Mouse (Mus musculus) ES-E14 (cell line): Measurements from ENCODE around the gene Gm39115. TPM values are rescaled to one million over a fixed set of nuclear protein-coding genes. Genes with fewer than 3 reads are reported as not detected.

Source experiments
- DNase-seq: peaks from one replicate; pipeline ENCODE4 v3.0.0-alpha.2; 2013; ENCODE audit warnings: low read depth, low spot score
- H3K27ac ChIP-seq: 2 replicates; pipeline ENCODE4 v1.5.1; 2012; ENCODE audit warnings: low read depth, mild to moderate bottlenecking, low read length, moderate library complexity, mixed read lengths; ENCODE audit not compliant: poor library complexity, insufficient read depth, severe bottlenecking
- H3K36me3 ChIP-seq: 2 replicates; pipeline ENCODE4 v1.6.1; 2012; ENCODE audit warnings: mild to moderate bottlenecking, low read length, moderate library complexity, mixed read lengths; ENCODE audit not compliant: control insufficient read depth, poor library complexity, insufficient read depth, severe bottlenecking
- H3K4me1 ChIP-seq, 2 experiments: fragments of 150-350 bp in 1 of 2; sonication (generic) in 1 of 2; 2 replicates each; pipeline ENCODE4 v1.6.1; 2012; ENCODE audit warnings: low read length in 2 of 2, mild to moderate bottlenecking in 1 of 2, mixed read lengths in 1 of 2; ENCODE audit not compliant: control insufficient read depth in 2 of 2, insufficient read depth in 2 of 2, poor library complexity in 1 of 2
- H3K4me3 ChIP-seq, 2 experiments: fragments of 150-350 bp in 1 of 2; sonication (generic) in 1 of 2; 2 replicates each; pipeline ENCODE4 v1.5.1; 2012; ENCODE audit warnings: low read length in 2 of 2, low read depth in 1 of 2, mild to moderate bottlenecking in 1 of 2, mixed read lengths in 1 of 2; ENCODE audit not compliant: insufficient read depth in 1 of 2, poor library complexity in 1 of 2, severe bottlenecking in 1 of 2
- H3K9ac ChIP-seq: 2 replicates; pipeline ENCODE4 v1.6.1; 2012; ENCODE audit warnings: low read depth, mild to moderate bottlenecking, low read length, mixed read lengths; ENCODE audit not compliant: poor library complexity, insufficient read depth, severe bottlenecking
- H3K9me3 ChIP-seq: fragments of 150-350 bp; sonication (generic); 2 replicates; pipeline ENCODE4 v1.6.1; 2012; ENCODE audit warnings: low read depth, mild to moderate bottlenecking, low read length; ENCODE audit not compliant: control insufficient read depth, insufficient read depth
- CHD2 ChIP-seq: IDR thresholded peaks from 2 replicates; pipeline ENCODE4 v1.6.1; 2014; ENCODE audit warnings: mild to moderate bottlenecking, low read depth, low read length, inconsistent platforms
- HCFC1 ChIP-seq: IDR thresholded peaks from 2 replicates; pipeline ENCODE4 v1.6.1; 2012; ENCODE audit warnings: low read length, inconsistent platforms, borderline replicate concordance; ENCODE audit not compliant: insufficient read depth
- MAFK ChIP-seq: IDR thresholded peaks from 2 replicates; pipeline ENCODE4 v1.6.1; 2014; ENCODE audit warnings: mild to moderate bottlenecking, low read depth, low read length, inconsistent platforms; ENCODE audit not compliant: insufficient read depth
- ZC3H11A ChIP-seq: IDR thresholded peaks from 2 replicates; pipeline ENCODE4 v1.6.1; 2012; ENCODE audit warnings: low read depth, mild to moderate bottlenecking, inconsistent platforms, low read length, borderline replicate concordance
- ZNF384 ChIP-seq: IDR thresholded peaks from 2 replicates; pipeline ENCODE4 v1.6.1; 2012; ENCODE audit warnings: low read depth, low read length, inconsistent platforms
- in situ Hi-C, 2 experiments: fragments of 600-800 bp; cut with MboI; formaldehyde crosslinking; loops; one replicate each; pipeline ENCODE4 v1.15.1; 2025; ENCODE audit warnings: low sequenced_read_pairs in 2 of 2, inconsistent platforms in 1 of 2; ENCODE audit not compliant: unreplicated experiment in 2 of 2
- total RNA-seq: library from RNA; depleted of rRNA; stranded (reverse); fragments of 300-350 nt; gene quantifications from 2 replicates; pipeline ENCODE4 v1.2.3, GENCODE M21; 2012; rRNA removed

Gene Gm39115
- total RNA-seq, 1 experiment = not detected

GRCm38 (mm10) chr7:142088886-142089285 lies 46.9 kb downstream of the Gm39115 start:
- TF ChIP-seq HCFC1 = no peak
- TF ChIP-seq CHD2 = no peak
- TF ChIP-seq ZC3H11A = no peak
- H3K9me3 ChIP-seq = no peaks in the 10 kb centered on the region
- H3K4me1 ChIP-seq = 0 out of 4 replicates have a peak, but pooled peaks cover 0 to 2% of the 10 kb centered on the region in 2 experiments
- in situ Hi-C loops = no loop called here
- H3K27ac ChIP-seq = no peak overlapping the region
- no peak for DNase-seq
- no peak overlapping the region for H3K9ac ChIP-seq
- no peaks in the 10 kb centered on the region for H3K36me3 ChIP-seq
- no peak overlapping the region for H3K4me3 ChIP-seq

- no peak for DNase-seq
- 0 out of 4 replicates have a peak, but pooled peaks cover 0 to 2% of the 10 kb centered on the region in 2 experiments for H3K4me1 ChIP-seq
- H3K36me3 ChIP-seq = no peaks in the 10 kb centered on the region; the same call in 1 of the 2 replicates
- H3K9me3 ChIP-seq = no peaks in the 10 kb centered on the region
- H3K9ac ChIP-seq = no peak overlapping the region
- in situ Hi-C loops = no loop called here
- no peak for TF ChIP-seq MAFK
- TF ChIP-seq CHD2 = no peak
- no peak for TF ChIP-seq HCFC1
- no peak for TF ChIP-seq ZNF384
- TF ChIP-seq ZC3H11A = no peak
- H3K4me3 ChIP-seq = no peak overlapping the region
- no peak overlapping the region for H3K27ac ChIP-seq
Observed at GRCm38 (mm10) chr7:142087069-142087652, 48.7 kb downstream of the Gm39115 start.

- no peaks in the 10 kb centered on the region; the same call in 1 of the 2 replicates for H3K36me3 ChIP-seq
- 0 out of 4 replicates have a peak, but pooled peaks cover 0 to 2% of the 10 kb centered on the region in 2 experiments for H3K4me1 ChIP-seq
- TF ChIP-seq ZC3H11A (no peak), HCFC1 (no peak), CHD2 (no peak), ZNF384 (no peak), MAFK (no peak)
- H3K4me3 ChIP-seq = no peak overlapping the region
- no peaks in the 10 kb centered on the region for H3K9me3 ChIP-seq
- no peak for DNase-seq
- no peak overlapping the region for H3K27ac ChIP-seq
- no peak overlapping the region for H3K9ac ChIP-seq
- in situ Hi-C loops = no loop called here
Observed at GRCm38 (mm10) chr7:142086159-142086905, 49.5 kb downstream of the Gm39115 start.

Other genes starting within 250 kb of the Gm39115 start
- 20.9 and 28.3 TPM in 2 replicates for gene Tollip, start 217.5 kb downstream of the Gm39115 start, total RNA-seq
- gene Brsk2, start 186.3 kb downstream of the Gm39115 start, total RNA-seq = 2.5 and 2.9 TPM in 2 replicates
- 30.7 and 31.8 TPM in 2 replicates for gene Mob2, start 75.0 kb downstream of the Gm39115 start, total RNA-seq
- 0.69 and 1.2 TPM in 2 replicates for gene Dusp8, start 40.2 kb downstream of the Gm39115 start, total RNA-seq
- gene Gm45618, start 15.3 kb downstream of the Gm39115 start, total RNA-seq = not detected in 2 replicates
- not detected in 2 replicates for gene Gm45337, start 8.6 kb upstream of the Gm39115 start, total RNA-seq
- gene Gm29735, start 21.1 kb upstream of the Gm39115 start, total RNA-seq = not detected in 2 replicates
- gene Gm4553, start 29.7 kb upstream of the Gm39115 start, total RNA-seq = not detected in 2 replicates
- not detected in 2 replicates for gene Krtap5-2, start 40.0 kb upstream of the Gm39115 start, total RNA-seq
- not detected in 2 replicates for gene Gm10153, start 54.4 kb upstream of the Gm39115 start, total RNA-seq
- not detected in 2 replicates for gene Krtap5-3, start 65.3 kb upstream of the Gm39115 start, total RNA-seq
- not detected in 2 replicates for gene Gm7579, start 75.8 kb upstream of the Gm39115 start, total RNA-seq
- not detected in 2 replicates for gene Krtap5-5, start 93.9 kb upstream of the Gm39115 start, total RNA-seq
- gene Gm40460, start 105.0 kb upstream of the Gm39115 start, total RNA-seq = not detected in 2 replicates
- not detected in 2 replicates for gene Gm2431, start 122.3 kb upstream of the Gm39115 start, total RNA-seq
- gene Gm4559, start 138.3 kb upstream of the Gm39115 start, total RNA-seq = not detected in 2 replicates
- not detected in 2 replicates for gene Krtap5-1, start 161.1 kb upstream of the Gm39115 start, total RNA-seq
- not detected in 2 replicates for gene Krtap5-4, start 167.5 kb upstream of the Gm39115 start, total RNA-seq
- 0.53 and 0.71 TPM in 2 replicates for gene Ifitm10, start 237.7 kb upstream of the Gm39115 start, total RNA-seq
- gene Gm49369, start 246.6 kb upstream of the Gm39115 start, total RNA-seq = 6.6 and 17.8 TPM in 2 replicates